In the genomic region with DNA sequence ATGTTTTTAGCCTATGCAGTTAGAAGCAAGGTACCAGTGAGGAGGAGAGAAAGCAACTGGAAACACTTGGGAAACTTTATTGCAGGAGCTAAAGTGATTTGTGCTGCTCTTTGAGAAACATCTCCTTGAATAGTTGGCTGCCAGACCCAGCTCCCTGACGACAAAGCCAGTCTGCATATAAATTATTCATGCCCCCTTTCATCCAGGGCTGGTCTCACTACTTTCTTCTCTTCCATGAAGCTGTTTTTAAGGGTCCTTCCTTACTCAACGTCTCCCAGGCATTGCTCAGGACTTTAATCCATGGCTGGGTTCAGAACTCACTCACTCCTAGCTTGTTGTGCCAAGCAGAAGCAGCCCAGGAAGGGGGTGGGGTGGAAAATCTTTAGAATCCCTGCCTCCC, we compare ENCODE assay signal across 23 mouse cellular contexts. TPM values are rescaled to one million over a fixed set of nuclear protein-coding genes. Genes with fewer than 3 reads are reported as not detected.
DNase-seq lines count a peak whose midpoint lies in the region; ATAC-seq lines count a peak whose summit lies in the region.
"Had no signal": no experiment of that assay in that cellular context is flagged by ENCODE, and none has a peak within 500 bp of the region (broad histone marks: within the 10 kb centered on the region; RNA-seq: fewer than 3 reads in every experiment).

No protein-coding gene starts in this region.

- no peak overlapping the region for H3K4me2 ChIP-seq in forebrain, embryonic 11.5 days (ENCODE audit: low read depth, low read length, severe bottlenecking)
- H3K4me2 ChIP-seq in hindbrain, embryonic 14.5 days (replicated peaks): no peak overlapping the region
- no peak overlapping the region for H3K4me2 ChIP-seq in midbrain, embryonic 14.5 days (ENCODE audit: low read length)
- H3K4me2 ChIP-seq: limb, embryonic 13.5 days; liver, embryonic 15.5 days had no signal

- peak overlapping the region; percentile 31; the same call in 1 of the 2 replicates for H3K27ac ChIP-seq in forebrain, embryonic 11.5 days (ENCODE audit: low read depth, low read length)
- H3K27ac ChIP-seq in hindbrain, embryonic 14.5 days: peak overlapping the region; percentile 41; the same call in 1 of the 2 replicates
- H3K27ac ChIP-seq in midbrain, embryonic 14.5 days (replicated peaks; ENCODE audit: low read depth, low read length): 0 out of 2 replicates have a peak overlapping the region, but pooled peaks have one; percentile 34
- H3K27ac ChIP-seq: heart, embryonic 10.5 days; left cerebral cortex, adult 2 months; limb, embryonic 13.5 days; liver, embryonic 15.5 days; stomach, postnatal 0 days had no signal

- H3K9me3 ChIP-seq in forebrain, embryonic 11.5 days (ENCODE audit: control insufficient read depth, low read length): no peaks in the 10 kb centered on the region
- no peaks in the 10 kb centered on the region for H3K9me3 ChIP-seq in hindbrain, embryonic 14.5 days (ENCODE audit: control insufficient read depth, low read length)
- H3K9me3 ChIP-seq in midbrain, embryonic 14.5 days (ENCODE audit: control insufficient read depth, low read length): no peaks in the 10 kb centered on the region
- H3K9me3 ChIP-seq: heart, embryonic 10.5 days; limb, embryonic 13.5 days; liver, embryonic 15.5 days had no signal

- no peak for ATAC-seq in forebrain, embryonic 11.5 days (replicated peaks; ENCODE audit: low FRiP score)
- ATAC-seq in hindbrain, embryonic 14.5 days (ENCODE audit: low FRiP score): peak; percentile 31; the same call in 1 of the 2 replicates
- ATAC-seq in midbrain, embryonic 14.5 days (ENCODE audit: low FRiP score, low TSS enrichment): no peak
- no peak for ATAC-seq in inflammation-experienced regulatory T-cells, adult 6 months
- ATAC-seq: CD4-positive, CD25-positive, alpha-beta regulatory T cell, adult 4 months had no signal

- no peaks in the 10 kb centered on the region for H3K27me3 ChIP-seq in forebrain, embryonic 11.5 days (ENCODE audit: control insufficient read depth, insufficient read depth, low read length)
- no peaks in the 10 kb centered on the region for H3K27me3 ChIP-seq in hindbrain, embryonic 14.5 days (ENCODE audit: control insufficient read depth, insufficient read depth, low read length)
- no peaks in the 10 kb centered on the region for H3K27me3 ChIP-seq in midbrain, embryonic 14.5 days (ENCODE audit: control insufficient read depth, insufficient read depth, low read length)
- H3K27me3 ChIP-seq: limb, embryonic 13.5 days; liver, embryonic 15.5 days had no signal

- H3K36me3 ChIP-seq in forebrain, embryonic 11.5 days (ENCODE audit: control insufficient read depth, insufficient read depth, low read length): no peaks in the 10 kb centered on the region
- no peaks in the 10 kb centered on the region for H3K36me3 ChIP-seq in hindbrain, embryonic 14.5 days (replicated peaks; ENCODE audit: control insufficient read depth, insufficient read depth)
- no peaks in the 10 kb centered on the region for H3K36me3 ChIP-seq in midbrain, embryonic 14.5 days (ENCODE audit: control insufficient read depth, insufficient read depth, low read length)
- H3K36me3 ChIP-seq: heart, embryonic 10.5 days; limb, embryonic 13.5 days; liver, embryonic 15.5 days had no signal

- no peak overlapping the region for H3K4me3 ChIP-seq in forebrain, embryonic 11.5 days (ENCODE audit: low read depth, low read length)
- no peak overlapping the region for H3K4me3 ChIP-seq in hindbrain, embryonic 14.5 days (replicated peaks; ENCODE audit: low read length)
- no peak overlapping the region for H3K4me3 ChIP-seq in midbrain, embryonic 14.5 days (replicated peaks; ENCODE audit: low read depth, low read length)
- H3K4me3 ChIP-seq: erythroblast, embryonic 14.5 days; heart, embryonic 10.5 days; left cerebral cortex, adult 2 months; limb, embryonic 13.5 days; liver, embryonic 15.5 days had no signal

- peaks cover 7% of the 10 kb centered on the region; the same call in 1 of the 2 replicates for H3K4me1 ChIP-seq in forebrain, embryonic 11.5 days (replicated peaks; ENCODE audit: control insufficient read depth, insufficient read depth, low read length)
- H3K4me1 ChIP-seq in hindbrain, embryonic 14.5 days (replicated peaks; ENCODE audit: control insufficient read depth, insufficient read depth, low read length): no peaks in the 10 kb centered on the region
- H3K4me1 ChIP-seq in midbrain, embryonic 14.5 days (ENCODE audit: control insufficient read depth, insufficient read depth, low read length): no peaks in the 10 kb centered on the region
- H3K4me1 ChIP-seq: heart, embryonic 10.5 days; liver, embryonic 15.5 days had no signal

- WGBS in forebrain, embryonic 11.5 days: 13% methylated on average over 2 of the region's 2 CpGs
- WGBS in hindbrain, embryonic 14.5 days: 2% methylated on average over 2 of the region's 2 CpGs
- 3% methylated on average over 2 of the region's 2 CpGs for WGBS in midbrain, embryonic 14.5 days

- no peak overlapping the region for H3K9ac ChIP-seq in forebrain, embryonic 11.5 days (ENCODE audit: low read length)
- no peak overlapping the region for H3K9ac ChIP-seq in hindbrain, embryonic 14.5 days
- no peak overlapping the region for H3K9ac ChIP-seq in midbrain, embryonic 14.5 days (replicated peaks; ENCODE audit: low read length)
- H3K9ac ChIP-seq: limb, embryonic 13.5 days; liver, embryonic 15.5 days had no signal

- peak; percentile 9 for DNase-seq in embryo, embryonic 11.5 days (ENCODE audit: low read depth, low spot score)
- DNase-seq in forebrain, embryonic 11.5 days (ENCODE audit: low spot score): no peak
- peak; percentile 29 for DNase-seq in hindbrain, embryonic 14.5 days (ENCODE audit: low spot score)
- DNase-seq in midbrain, embryonic 14.5 days: peak; percentile 64
- no peak for DNase-seq in urinary bladder, postnatal 25 days (ENCODE audit: low spot score)
- DNase-seq in frontal cortex, adult 2 months (ENCODE audit: extremely low spot score in 1 of 2, low spot score in 1 of 2): no peak
- DNase-seq in thymus, postnatal 10 days (ENCODE audit: low spot score in 2 of 2): no peak
- DNase-seq: adrenal gland, adult 8-10 months; cerebellum, adult 2 months; heart, postnatal 14 days; kidney, adult 11 months; kidney, postnatal 36 days; lung, postnatal 10 days; right cerebral cortex, adult 18-20 months; thymus, postnatal 36 days had no signal

RNA-seq across cellular contexts. Expression of gene Gm45716, which starts 32.0 kb away (rescaled TPM):
- polyA plus RNA-seq in forebrain, embryonic 11.5 days (2014; fragmentation: Nextera tagmentation; extraction: Ambion mirVana): 18.0 and 19.3 TPM in 2 replicates
- 20.4 and 25.6 TPM in 2 replicates for polyA plus RNA-seq in hindbrain, embryonic 14.5 days (2014; fragmentation: Nextera tagmentation; extraction: Ambion mirVana)
- polyA plus RNA-seq in midbrain, embryonic 14.5 days (2014; fragmentation: Nextera tagmentation; extraction: Ambion mirVana): 29.6 and 30.3 TPM in 2 replicates
- polyA plus RNA-seq in frontal cortex, adult 2 months (2012; rRNA removed): 9.4 and 10.3 TPM in 2 replicates
- 1 to 10 TPM; 6.1 to 7.8 (median 7.5) TPM for polyA plus RNA-seq in inflammation-experienced regulatory T-cells, adult 6 months (2017; shearing (Covaris generic))

Comparison
In these comparisons a context has a peak if more than half of its experiments do, and no peak if none do; other contexts are left out.
1. DNase-seq: peak in embryo, embryonic 11.5 days (single experiment), hindbrain, embryonic 14.5 days (single experiment) and midbrain, embryonic 14.5 days (single experiment); none in forebrain, embryonic 11.5 days (single experiment), urinary bladder, postnatal 25 days (single experiment), frontal cortex, adult 2 months (0 of 2) and thymus, postnatal 10 days (0 of 2).
2. Peak in every context shown above with its lines, with median percentiles within 50 percentile points of each other: H3K27ac ChIP-seq.